Mouse (Mus musculus) thymus, adult 2 months (tissue): Measurements from ENCODE around the gene Rasa3.

Source experiments
- CTCF ChIP-seq: fragments of 200-500 bp; IDR thresholded peaks from 2 replicates; pipeline ENCODE4 v1.5.1; 2012; ENCODE audit warnings: mild to moderate bottlenecking, control low read depth, low read length, moderate library complexity, borderline replicate concordance; ENCODE audit not compliant: control insufficient read depth, poor library complexity, insufficient read depth; ENCODE audit errors: extremely low read depth
- POLR2A ChIP-seq: fragments of 200-500 bp; IDR thresholded peaks from 2 replicates; pipeline ENCODE4 v1.6.1; 2012; ENCODE audit warnings: mild to moderate bottlenecking, low read length, control low read depth, moderate library complexity; ENCODE audit not compliant: control insufficient read depth, poor library complexity, insufficient read depth; ENCODE audit errors: extremely low read depth

- TF ChIP-seq CTCF (no peak), POLR2A (no peak)
Measured at GRCm38 (mm10) chr8:13529891-13530316, 147.5 kb downstream of the Rasa3 start.
